Mouse (Mus musculus): ENCODE data around the gene Palm. TPM values are rescaled to one million over a fixed set of nuclear protein-coding genes. Genes with fewer than 3 reads are reported as not detected.
"Not testable (repeated sequence)": the region's sequence is repeated elsewhere in the genome, so short reads cannot be mapped to it uniquely, and the experiment has no call there.

The Palm gene
- total RNA-seq (2021), result 10 to 100 TPM; 75.4 to 93.7 TPM
- long read RNA-seq, experiment 1, transcript Palm-202 (8 exons, 2,519 nt), result minor isoform, 17 of 90 reads
- long read RNA-seq, experiment 1, transcript Palm-201 (9 exons, 2,651 nt), result major isoform, 52 of 90 reads
- long read RNA-seq, experiment 1, partial matches to known transcripts, result 4 of 90 reads
- long read RNA-seq, experiment 1, other reads (novel, unspliced or antisense), result 17 of 90 reads
- long read RNA-seq, experiment 2, transcript Palm-202 (8 exons, 2,519 nt), result minor isoform, 6 of 46 reads
- long read RNA-seq, experiment 2, transcript Palm-201 (9 exons, 2,651 nt), result major isoform, 21 of 46 reads
- long read RNA-seq, experiment 2, partial matches to known transcripts, result 10 of 46 reads
- long read RNA-seq, experiment 2, other reads (novel, unspliced or antisense), result 9 of 46 reads

DNA sequence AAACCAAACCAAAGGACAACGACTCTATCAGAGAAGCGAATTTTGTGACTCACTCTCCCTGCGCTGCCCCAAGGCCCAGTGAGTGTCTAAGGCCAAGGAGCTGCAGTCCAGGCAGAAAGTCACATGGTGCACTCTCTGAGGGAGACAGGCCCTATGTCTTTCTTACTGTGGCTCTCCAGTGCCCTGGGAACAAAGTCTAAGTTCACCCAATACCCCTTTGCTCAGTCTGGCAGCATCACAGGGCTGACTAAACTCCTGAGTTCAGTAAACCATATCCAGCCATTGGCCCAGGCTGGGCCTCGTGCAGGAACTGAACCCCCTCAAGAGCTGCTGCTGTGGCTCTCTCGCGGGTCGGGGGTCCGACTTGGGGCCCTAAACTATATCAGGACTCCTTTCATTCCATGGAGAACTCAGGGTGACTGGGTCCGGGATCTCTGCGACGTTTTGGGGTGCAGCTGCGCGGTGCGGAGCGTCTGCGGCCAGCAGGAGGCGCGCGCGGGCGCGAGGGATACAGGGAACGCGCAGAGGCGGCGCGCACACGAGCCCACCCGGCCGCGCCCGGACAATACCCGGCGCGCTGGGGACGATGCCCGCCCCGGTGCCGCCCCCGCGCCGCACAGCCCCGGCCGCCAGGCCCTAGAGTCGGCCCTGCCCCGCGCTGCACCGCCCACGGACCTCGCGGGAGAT lies at the start of gene Palm:
Gene Palm, plus strand, starts transcription at position 522 of the 687 bp plus-strand sequence.
- DNase-seq, result peak; percentile 83 to 91

DNA sequence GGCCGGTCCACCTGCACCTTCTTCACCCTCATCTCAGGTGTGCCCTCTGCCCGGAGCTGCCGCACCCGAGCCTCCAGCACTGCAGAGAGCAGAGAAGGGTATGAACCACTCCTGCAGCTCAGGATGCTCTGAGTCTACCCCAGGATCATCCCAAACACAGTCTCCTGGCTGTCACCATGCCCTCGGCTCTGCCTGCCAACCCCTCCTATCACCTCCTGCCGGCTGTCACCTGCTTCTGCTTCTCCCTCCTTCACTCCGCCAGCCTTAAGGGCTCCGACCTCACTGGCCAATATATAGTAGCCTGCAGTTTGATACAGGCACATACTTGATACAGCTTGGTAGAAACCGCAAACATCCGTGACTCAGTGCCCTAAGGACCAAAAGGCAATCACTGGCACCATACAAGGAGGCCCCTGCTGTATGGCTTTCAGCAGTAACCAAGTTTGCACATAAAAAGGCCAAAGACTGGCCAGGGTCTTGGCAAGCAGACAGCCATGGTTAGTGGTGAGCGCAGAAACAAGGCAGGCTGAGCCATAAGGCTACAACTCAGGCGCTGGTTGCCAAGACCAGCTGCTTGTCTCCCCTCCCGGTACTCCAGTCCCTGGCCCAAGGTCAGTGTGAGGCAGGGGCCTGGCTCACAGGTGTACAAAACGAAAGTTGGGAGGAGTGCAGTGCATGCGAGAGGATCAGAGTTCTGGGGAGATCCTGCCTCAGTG lies 49.6 kb upstream of the Palm start:
- DNase-seq, result no peak

DNA sequence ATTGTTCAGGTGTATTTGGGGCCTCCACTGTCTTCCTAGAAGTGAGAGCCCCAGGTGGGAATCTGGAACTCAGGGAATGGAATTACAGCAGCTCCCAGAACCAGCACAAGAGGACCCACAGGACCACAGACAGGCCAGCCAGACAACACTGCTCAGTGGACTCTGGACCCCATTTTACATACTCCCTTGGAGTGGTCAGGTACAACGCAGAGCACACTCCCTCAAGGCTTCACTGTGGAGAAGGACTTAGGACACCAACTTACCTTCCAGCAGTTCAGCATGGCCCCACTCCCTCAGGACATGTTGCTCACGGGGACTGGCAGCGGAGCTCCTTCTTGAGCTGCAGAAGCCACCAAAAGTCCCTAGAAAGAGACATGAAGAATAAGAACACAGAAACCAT lies 48.0 kb upstream of the Palm start:
- no peak for DNase-seq

DNA sequence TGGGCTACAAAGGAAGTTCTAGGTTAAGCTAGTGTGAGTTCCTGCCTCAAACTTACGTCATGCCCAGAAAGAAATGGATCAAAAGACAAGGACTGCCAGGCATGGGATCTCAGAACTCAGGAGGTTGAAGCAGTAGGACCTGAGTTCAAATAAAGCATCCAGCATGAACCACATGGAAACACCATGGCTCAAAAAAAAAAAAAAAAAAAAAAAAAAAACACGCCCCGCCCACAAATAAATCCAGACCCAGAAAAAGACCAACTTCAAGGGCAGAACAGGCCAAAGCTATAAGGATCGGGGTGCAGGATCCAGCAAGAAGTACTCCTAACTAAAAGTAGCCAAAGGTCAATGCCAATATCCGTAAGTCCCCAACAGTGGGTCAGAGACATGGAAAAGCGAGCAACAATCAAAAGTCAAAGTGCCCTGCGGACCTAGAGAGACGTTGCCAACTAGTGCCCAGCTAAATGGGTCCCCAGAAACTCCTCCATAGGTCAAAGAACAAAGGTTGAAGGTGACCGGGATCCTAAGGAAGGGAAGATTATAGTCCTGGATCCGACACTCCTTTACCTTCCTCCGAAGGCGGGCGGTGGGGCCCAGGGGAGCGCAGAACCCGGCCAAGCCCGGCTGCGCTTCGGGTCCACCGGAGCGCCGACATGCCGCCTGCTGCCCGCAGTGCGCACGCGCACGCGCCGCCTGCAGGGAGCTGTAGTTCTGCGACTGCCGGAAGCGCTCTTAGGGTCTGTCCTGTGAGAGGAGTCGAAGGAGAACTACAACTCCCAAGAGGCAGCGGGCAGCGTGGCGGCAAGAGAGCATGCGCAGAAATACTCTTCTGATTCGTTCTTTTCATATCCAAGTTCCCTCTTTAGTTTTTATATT lies 47.2 kb upstream of the Palm start, which contains the start of gene Polrmt:
Gene Polrmt, minus strand, starts transcription at position 684 of the 876 bp plus-strand sequence.
- peak; percentile 95 to 96 for DNase-seq

DNA sequence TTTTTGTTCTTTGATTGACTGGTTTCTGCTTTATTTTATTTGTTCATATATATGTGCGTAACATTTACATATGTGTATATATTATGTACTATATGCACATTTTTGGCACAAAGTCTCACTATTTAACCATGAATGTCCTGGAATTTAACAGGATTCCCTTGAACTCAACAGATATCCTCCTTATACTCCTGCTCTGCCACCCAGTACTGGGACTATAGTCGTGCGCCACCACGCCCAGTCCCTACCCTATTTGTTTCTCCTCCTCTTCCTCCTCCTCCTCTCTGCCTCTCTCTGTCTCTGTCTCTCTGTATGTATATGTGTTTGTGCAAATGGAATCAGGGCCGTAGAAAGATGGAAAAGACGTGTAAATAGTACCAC lies 46.6 kb upstream of the Palm start:
- no peak for DNase-seq

DNA sequence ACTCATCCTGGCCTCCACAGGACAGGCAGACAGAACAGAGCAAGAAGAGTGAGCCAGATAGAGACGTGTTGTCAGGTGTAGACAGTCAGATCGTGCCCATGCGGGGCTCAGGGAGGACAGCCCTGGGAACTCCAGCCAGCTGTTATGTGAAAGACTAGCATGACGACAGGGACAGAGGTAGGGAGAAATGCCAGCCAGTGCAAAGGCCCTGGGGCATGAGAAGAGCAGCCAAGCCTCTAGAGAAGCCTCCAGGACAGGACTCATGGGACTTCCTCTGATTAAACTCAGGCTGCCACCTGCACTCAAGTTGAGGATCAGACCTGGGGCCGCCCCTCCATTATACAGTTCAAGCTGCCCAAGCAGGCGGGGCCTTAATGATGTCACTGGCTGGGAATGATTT lies 44.9 kb upstream of the Palm start:
- DNase-seq, result no peak

DNA sequence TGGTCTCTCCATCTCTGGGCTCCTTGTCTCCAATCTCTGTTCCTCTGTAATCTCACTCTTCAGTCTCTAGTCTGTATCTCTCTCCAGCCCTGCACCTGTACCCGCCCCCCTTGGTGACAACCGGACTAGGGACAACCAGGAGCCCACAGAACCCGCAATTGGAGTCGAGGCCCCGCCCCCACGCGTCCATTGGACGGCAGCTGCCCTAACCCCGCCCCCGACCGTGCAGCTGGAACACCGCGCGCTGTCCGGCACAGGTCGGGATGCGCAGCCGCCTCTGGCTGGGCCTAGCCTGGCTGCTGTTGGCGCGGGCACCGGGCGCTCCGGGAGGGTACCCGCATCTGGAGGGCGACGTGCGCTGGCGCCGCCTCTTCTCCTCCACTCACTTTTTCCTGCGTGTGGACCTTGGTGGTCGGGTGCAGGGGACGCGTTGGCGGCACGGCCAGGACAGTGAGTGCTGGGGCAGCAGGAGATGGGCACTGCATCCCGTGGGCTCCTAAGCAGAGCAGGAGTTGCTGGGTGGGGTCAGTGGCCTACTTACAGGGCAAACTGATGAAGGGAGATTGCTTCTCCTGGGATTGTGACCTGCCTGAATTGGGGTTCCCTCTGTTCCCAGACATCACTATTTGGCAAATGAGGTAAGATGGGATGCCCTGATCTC lies 38.4 kb upstream of the Palm start, which contains the start of gene Fgf22:
Gene Fgf22, plus strand, starts transcription at position 221 of the 661 bp plus-strand sequence.
- peak; percentile 86 to 94 for DNase-seq

DNA sequence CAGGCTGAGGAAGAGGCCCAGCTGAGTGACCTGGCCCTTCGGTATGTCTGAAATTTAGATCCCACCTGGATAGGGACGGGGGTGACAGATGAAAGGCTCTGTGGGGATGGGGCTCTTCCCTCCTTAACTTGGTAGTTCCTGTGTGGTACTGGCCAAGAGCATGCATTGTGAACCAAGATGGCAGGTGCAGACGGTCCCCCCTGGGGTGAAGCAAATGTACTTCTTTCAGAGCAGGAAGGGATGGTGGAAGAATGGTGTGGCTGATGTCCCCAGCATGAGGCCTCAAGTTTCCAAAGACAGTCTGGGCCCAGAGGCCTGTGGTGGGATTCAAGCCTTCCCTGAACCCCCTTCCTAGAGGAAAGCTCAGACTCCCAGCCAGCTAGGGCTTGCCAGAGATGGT lies 37.5 kb upstream of the Palm start:
- no peak for DNase-seq

DNA sequence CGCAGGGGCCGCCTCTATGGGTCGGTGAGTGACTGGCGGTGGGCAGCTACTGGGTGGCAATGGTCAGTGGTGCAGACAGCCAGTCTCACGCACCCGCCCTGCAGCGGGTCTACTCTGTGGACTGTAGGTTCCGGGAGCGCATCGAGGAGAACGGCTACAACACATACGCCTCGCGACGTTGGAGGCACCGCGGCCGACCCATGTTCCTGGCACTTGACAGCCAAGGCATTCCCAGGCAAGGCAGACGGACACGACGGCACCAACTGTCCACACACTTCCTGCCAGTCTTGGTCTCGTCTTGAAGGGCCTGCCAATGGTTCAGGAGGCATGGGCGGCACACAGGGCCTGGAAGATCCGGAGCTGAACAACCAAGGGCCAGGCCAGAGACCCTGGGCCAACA lies 36.7 kb upstream of the Palm start:
- DNase-seq, result no peak

DNA sequence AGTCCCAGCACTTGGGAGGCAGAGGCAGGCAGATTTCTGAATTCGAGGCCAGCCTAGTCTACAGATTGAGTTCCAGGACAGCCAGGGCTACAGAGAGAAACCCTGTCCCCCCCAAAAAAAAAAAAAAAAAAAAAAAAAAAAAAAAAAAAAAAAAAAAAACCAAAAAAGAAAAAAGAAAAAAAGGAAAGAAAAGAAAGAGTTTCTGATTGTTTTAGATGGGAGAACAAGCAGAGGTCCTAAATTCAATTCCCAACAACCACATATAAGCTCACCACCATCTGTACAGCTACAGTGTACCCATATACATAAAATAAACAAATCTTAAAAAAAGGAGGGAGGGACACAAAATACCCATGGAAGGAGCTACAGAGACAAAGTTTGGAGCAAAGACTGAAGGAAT lies 33.7 kb upstream of the Palm start:
- not testable (repeated sequence) for DNase-seq

DNA sequence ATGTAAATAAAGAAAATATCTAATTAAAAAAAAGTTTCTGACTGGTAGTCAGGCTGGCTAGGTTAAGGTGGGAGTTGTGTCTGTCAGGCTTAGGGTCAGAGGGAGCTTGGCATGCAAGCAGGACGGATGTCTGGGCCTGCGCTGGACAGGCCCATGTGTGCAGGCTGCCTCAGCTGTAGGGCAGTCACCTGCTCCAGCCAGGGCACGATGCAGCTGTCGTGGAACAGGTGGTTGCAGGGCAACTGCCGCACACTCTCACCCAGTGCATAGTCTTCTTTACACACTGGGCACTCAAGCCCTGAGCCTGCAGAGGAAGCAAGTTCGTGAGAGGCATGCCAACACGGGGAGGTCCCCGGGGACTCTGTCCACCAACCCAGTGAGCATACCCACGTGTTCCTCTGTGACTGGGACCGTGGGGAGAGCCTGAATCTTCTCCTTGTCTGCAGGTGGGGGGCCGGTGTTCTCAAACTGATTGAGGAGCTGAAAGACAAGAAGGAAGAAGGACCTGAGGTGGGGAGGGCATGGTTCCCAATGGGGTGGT lies 32.7 kb upstream of the Palm start:
- DNase-seq, result no peak

DNA sequence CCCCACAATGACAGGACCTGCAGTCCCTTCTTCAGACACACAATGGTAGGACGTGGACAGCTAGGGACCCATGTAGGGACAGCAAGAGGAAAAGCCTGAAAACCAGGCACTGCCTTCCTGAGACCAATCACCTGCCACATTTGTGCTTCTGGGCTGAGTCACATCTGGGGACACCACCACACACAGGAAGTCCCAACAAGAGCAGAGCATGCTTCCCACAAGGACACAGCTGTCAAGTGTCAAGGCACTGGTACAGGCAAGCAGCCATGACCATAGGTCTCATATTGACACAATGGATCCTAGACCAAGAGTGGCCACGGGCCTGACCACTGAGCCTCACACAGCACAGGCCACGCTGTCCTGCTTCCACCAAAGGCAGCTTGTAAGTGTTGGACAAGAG lies 30.5 kb upstream of the Palm start:
- DNase-seq, result peak in 1 of 2 experiments; percentile 28

DNA sequence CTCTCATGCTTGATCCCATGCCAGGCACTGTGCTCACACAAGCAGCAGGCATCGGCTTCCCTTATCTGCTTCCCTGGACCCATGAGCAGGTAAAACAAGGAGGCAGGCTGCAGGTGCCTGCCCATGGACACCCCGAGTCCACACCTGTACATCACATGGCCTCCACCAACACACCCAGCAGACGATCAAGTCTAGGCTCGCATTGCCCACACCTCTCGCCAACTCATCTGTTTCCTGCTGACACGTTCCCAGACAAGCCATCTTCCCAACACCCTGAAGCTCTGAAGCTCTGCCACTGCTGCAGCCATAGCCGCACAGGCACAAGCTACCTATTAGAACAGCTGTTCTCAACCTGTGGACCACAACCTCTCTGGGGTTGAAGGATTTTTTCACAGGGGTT lies 29.1 kb upstream of the Palm start:
- DNase-seq, result no peak

DNA sequence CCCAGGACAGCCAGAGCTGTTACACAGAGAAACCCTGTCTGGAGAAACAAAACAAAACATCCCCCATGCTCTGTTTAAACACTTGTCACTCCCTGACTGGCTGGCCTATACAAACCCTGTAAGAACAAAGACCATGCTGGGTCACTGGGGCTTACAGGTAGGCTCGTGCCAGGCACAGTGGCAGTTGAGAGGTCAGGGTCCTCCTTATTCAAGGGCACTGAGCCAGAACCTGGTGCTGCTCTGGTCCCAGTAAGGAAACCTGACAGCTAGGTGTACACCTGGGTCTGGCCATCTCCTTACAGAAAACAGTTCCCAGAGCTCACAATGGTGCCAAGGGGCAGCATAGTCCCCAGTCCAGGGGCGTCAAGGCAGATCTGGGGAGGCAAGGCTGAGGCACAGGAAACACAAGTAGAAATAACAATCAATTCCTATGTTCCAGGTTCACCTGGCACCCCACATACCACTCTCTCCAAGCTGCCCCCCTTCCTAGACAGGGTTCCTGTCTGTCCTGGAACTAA lies 28.1 kb upstream of the Palm start:
- DNase-seq, result no peak

DNA sequence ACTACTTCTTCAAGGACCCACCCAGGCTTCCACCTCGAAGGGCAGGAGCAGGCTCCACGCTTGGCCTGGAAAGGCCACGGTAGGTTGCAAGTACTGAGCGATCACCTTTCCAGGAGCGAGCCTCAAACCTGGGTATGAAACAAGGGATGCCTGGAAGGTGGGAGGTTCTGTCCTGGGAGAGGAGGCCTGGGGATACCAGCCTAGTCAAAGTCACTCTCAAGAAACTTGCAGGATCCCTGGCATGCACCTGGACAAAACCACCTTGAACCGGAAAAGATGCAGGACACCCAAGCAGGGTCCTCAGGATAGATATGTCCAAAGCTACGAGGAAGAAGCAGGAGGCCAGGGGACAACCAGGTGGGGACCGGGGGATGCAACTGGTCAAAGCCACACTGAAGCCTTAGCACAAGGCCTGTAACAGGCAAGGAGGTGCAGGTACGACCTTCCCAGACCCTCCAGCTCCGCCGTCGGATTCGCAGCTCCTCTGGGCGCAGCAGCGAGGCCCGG lies 27.3 kb upstream of the Palm start:
- no peak for DNase-seq

DNA sequence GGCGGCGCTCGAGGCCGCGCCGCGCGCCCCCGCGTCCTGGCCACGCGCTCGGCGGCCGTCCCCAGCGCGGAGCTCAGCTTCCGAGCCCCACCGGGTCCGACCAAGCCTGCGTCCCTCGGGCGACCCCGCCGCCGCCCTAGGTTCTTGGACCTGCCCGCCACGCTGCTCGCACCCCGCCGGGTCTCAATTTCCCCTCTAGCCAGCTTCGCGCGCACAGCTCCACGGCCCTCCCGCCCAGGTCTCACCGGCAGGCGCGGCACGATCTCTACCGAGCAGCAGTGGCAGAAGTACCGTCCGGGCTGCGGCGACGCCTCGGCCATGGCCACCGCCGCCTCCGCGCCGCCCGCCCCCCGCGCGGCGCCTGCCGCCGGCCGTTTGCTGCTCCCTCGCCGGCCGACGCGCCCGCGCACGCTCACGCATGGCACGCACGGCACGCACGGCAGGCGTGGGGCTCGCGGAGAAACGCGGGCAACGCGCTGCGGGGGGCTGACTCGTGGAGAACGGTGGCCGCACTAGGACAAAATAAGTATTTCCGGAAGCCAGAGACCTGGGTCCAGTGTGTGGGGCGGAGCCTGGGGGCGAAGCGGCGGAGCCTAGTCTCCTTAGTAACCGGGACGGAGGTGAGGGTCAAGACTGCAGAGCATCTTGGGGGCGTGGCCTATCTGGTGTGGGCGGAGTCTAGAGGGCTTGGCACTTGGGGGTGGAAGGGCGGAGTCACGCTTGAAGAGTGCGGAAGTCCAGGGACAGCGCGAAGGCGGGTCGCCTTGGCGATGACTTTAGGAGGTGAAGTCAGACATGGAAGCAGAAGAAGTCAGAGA lies 26.7 kb upstream of the Palm start, which contains the start of gene Rnf126:
Gene Rnf126, minus strand, starts transcription at position 445 of the 818 bp plus-strand sequence.
- DNase-seq, result peak; percentile 99 to 100

DNA sequence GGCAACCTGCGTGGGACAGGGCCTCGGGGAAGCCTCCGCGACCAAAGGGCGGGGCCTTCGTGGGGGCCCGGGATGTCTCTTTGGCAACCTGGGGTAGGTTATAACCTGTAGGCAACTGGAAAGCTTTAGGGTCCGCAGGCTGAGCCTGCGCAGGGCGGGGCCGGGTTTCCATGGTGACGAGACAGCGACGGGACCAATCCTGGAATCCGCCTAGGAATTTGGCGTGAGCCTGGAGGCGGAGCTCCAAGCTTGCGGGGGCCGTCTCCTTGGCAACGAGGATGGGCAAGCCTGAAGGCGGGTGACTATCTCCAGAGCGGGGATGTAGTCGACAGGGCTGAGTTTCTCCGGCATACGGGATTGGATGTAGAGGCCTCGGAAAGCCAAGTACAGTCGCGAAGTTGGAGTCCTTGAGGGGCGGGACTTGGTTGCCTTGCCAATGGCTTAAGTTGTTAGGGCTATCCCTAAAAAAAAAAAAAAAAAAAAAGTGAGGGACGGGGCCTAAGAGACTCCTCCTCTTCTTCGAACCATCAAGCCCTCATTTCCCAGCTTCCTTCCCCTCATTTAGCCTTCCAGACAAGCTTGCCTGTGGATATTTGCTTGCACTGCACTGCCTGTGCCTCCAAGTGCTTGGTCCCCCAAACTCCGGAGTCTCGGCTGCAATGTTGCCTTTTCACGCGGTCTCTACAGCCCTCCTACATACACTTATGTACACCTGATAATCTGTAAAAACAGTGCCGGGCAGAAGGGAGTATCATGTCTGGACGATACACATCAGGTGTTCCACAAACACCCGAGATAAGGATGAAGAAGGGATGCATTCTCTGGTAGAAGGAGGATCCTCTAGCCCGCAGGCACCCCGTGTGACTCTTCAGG lies 25.8 kb upstream of the Palm start:
- peak; percentile 95 to 96 for DNase-seq

DNA sequence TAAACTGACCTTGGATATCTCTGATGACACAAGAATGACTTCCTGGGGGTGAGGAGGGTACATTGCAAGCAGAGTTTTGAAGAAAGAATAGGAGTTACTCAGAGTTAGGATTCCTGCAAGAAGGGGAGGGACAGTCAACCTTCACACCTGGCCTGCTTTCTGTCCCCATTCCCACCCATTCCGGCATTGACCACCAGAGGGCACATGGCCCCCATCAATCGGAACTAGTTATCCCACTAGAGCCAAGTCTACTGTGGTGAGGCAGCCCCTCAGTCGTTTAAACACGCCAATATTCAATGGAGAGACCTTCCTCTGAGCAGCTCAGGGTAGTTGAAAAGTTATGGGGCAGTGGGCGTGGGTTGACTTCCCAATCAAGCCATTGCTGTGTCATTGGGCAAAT lies 25.0 kb upstream of the Palm start:
- peak; percentile 75 to 80 for DNase-seq
